Mouse (Mus musculus) neutrophil, adult 83 days (primary cell): ENCODE results near the gene Kcnab1. TPM values are rescaled to one million over a fixed set of nuclear protein-coding genes. Genes with fewer than 3 reads are reported as not detected.

ENCODE experiments used
- total RNA-seq, 2 experiments: library from RNA; stranded (reverse); gene quantifications; one replicate each; pipeline ENCODE4 v1.2.4; 2023

Gene Kcnab1
- not detected for total RNA-seq

DNA sequence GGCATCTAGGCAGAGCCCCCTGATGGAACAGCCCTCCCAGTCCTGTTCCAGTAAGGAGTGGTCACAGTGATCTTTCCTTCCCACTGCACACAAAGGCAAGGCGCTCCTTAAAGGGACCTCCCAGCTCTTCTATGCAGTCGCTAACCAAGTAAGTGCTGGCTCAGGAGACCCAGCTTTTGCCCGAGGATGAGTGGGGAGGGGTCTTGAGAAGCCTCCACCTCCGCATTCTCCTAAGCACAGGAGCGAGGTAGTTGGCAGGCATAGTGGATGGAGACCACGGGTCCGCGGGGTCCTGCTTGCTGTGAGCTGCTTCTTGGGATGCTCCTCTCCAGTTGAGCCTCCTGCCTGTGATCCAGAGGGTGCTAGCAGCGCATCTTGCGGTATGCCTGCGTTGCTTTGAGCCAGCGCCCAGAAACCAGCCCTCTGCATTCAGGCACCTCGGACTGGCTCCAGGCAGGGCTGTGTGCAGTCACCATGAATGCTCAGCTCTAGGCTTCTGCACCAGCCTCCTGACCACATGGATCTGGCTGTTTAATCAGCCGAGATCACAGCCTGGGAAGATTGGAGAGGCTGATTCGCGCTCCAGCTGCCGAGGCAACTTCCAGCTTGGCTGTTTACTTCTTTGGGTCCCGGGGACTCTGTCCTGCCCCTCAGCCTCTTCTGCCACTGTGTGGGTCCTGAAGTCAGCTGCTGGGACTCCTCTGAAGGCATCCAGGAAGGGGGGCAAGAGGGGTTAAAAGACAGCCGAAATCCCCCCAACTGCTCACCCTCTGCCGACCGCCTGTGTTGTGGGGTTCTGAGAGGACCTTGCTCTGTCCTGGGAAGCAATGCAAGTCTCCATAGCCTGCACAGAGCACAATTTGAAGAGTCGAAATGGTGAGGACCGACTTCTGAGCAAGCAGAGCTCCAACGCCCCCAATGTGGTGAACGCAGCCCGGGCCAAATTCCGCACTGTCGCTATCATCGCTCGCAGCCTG, at the start of gene Kcnab1:
Kcnab1 (plus strand) TSS at position 440 of the 977 bp plus-strand sequence.

GRCm38 (mm10) chr3:65392421-65392817, 283.2 kb downstream of the Kcnab1 start, which contains the start of gene Ssr3:
Ssr3 (minus strand) TSS chr3:65392623.

